Mouse (Mus musculus) liver, embryonic 13.5 days (tissue): ENCODE results near the gene Aamp. TPM values are rescaled to one million over a fixed set of nuclear protein-coding genes. Genes with fewer than 3 reads are reported as not detected.

ENCODE experiments used
- ATAC-seq: fragments of 200-750 bp; cut with Nextera tagmentation; 2 replicates; pipeline ENCODE4 v1.8.0; 2017; ENCODE audit warnings: low read depth, mild to moderate bottlenecking, moderate number of reproducible peaks, moderate library complexity
- DNase-seq: peaks from one replicate; pipeline ENCODE4 v3.0.0; 2022
- H3K27ac ChIP-seq: fragments of 300-500 bp; sonication (generic); 2 replicates; pipeline ENCODE4 v1.5.1; 2015; ENCODE audit warnings: moderate library complexity, mild to moderate bottlenecking, inconsistent platforms
- H3K27me3 ChIP-seq: fragments of 300-500 bp; sonication (generic); 2 replicates; pipeline ENCODE4 v1.6.1; 2015; ENCODE audit warnings: mild to moderate bottlenecking, inconsistent platforms
- H3K36me3 ChIP-seq: fragments of 300-500 bp; sonication (generic); 2 replicates; pipeline ENCODE4 v1.6.1; 2015; ENCODE audit warnings: mild to moderate bottlenecking, inconsistent platforms
- H3K4me1 ChIP-seq: fragments of 300-500 bp; sonication (generic); replicated peaks from 2 replicates; pipeline ENCODE4 v1.6.1; 2015; ENCODE audit warnings: inconsistent platforms
- H3K4me2 ChIP-seq: fragments of 300-500 bp; sonication (generic); 2 replicates; pipeline ENCODE4 v1.6.1; 2015; ENCODE audit warnings: inconsistent platforms, mild to moderate bottlenecking, moderate library complexity
- H3K4me3 ChIP-seq: fragments of 300-500 bp; sonication (generic); replicated peaks from 2 replicates; pipeline ENCODE4 v1.5.1; 2015; ENCODE audit warnings: mild to moderate bottlenecking, inconsistent platforms
- H3K9ac ChIP-seq: fragments of 300-500 bp; sonication (generic); 2 replicates; pipeline ENCODE4 v1.6.1; 2015; ENCODE audit warnings: mild to moderate bottlenecking, inconsistent platforms
- H3K9me3 ChIP-seq: fragments of 300-500 bp; sonication (generic); replicated peaks from 2 replicates; pipeline ENCODE4 v1.6.1; 2016; ENCODE audit warnings: inconsistent platforms
- WGBS: fragments of 180-500 bp; shearing (Covaris S2); methylation state at CpG from one replicate; pipeline ENCODE4 v1.1.7; 2015; ENCODE audit not compliant: insufficient replicate concordance; 5-methylcytosine and 5-hydroxymethylcytosine counted together
- polyA plus RNA-seq: library from polyadenylated mRNA; unstranded; fragments of >200 nt; fragmentation: Nextera tagmentation; extraction: Ambion mirVana; gene quantifications from 2 replicates; pipeline ENCODE4 v1.2.1, GENCODE M21; 2015

The Aamp gene
- polyA plus RNA-seq, 1 experiment from 2014 or later = 104 TPM

DNA sequence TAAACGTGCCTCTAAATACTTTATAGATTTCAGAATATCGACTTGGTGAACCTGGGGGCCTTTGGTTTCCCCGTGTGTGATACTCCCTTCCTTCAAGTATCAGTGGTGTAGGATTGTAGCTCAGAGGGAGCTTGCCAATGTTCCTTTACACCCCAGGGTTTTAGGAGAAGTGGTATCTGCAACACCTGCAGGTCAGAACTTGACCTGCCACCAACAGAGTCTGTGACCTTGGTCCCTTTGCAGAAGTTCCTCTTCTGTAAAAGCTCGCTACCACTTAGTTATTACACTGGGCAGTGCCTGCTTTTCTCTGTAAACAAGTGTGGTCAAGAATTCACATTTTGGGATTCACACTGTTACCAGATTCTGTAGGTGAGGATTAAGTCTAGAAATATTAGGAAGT lies 34.4 kb downstream of the Aamp start:
- DNase-seq (no peak), ATAC-seq (no peak)
- WGBS = 79% methylated on average over 4 of the region's 4 CpGs
- Histone ChIP-seq H3K9me3 (no peaks in the 10 kb centered on the region), H3K36me3 (peaks cover 78% of the 10 kb centered on the region), H3K4me3 (no peak overlapping the region), H3K4me2 (no peak overlapping the region), H3K9ac (no peak overlapping the region), H3K27ac (peak overlapping the region; percentile 76), H3K4me1 (peaks cover 36% of the 10 kb centered on the region), H3K27me3 (no peaks in the 10 kb centered on the region)

DNA sequence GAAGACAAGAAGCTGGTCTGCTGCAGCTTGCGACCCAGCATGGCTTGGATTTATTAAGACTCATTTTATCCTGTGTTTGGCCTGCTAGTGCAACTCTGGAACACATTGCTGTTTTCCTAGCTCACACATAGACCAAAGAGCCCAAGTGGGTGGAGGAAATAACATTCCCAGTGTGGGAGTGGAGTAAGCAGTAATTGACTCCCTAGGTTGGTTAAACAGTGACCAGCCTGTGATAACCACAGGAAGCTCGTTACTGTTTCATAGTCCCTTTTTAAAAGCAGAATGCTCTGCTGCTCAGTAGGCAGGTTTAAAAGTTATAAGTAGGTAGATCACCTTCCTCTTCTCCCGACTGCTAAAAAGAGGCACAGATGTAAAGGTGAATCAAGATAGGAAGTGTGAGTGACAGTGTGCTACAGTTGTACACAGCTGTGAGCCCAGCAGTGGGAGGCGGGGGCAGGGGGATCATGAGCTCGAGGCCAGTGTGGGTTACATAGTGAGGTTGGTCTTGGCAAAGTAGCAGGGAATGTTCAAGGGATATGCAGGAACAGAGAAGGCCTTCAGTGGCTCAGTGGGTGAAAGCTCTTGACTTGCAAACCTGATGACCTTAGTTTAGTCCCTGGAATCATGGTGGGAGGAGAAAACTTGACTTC lies 35.1 kb downstream of the Aamp start:
- peak overlapping the region; percentile 76 for H3K27ac ChIP-seq
- peak; percentile 59 for ATAC-seq
- H3K27me3 ChIP-seq = no peaks in the 10 kb centered on the region
- WGBS = 42% methylated on average over 5 of the region's 5 CpGs
- H3K4me1 ChIP-seq = peaks cover 43% of the 10 kb centered on the region
- H3K36me3 ChIP-seq = peaks cover 72% of the 10 kb centered on the region
- H3K9me3 ChIP-seq = no peaks in the 10 kb centered on the region
- DNase-seq = no peak
- no peak overlapping the region for H3K4me3 ChIP-seq
- peak overlapping the region; percentile 13 for H3K4me2 ChIP-seq
- H3K9ac ChIP-seq = no peak overlapping the region

DNA sequence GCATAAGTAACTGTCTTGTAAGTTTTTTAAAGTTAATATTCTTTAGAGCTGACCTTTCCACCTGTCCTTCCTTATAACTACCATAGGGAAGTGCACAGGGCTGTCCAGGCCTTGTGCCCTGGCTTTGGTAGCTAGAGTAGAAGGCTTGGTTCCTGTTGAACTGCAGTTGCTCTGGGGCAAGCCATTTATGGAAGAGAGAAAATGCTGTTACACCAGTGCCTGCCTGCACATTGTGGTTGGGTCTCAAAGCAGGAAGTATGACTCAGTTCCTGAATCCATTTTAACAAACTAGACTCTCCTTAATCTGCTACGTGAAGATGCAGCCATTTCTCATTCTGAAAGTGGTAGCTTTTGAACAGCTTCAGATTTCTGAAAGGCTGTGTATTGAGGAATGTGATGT lies 35.7 kb downstream of the Aamp start:
- Histone ChIP-seq H3K36me3 (peaks cover 66% of the 10 kb centered on the region), H3K4me2 (no peak overlapping the region; the same call in 1 of the 2 replicates), H3K27me3 (no peaks in the 10 kb centered on the region), H3K9ac (no peak overlapping the region), H3K4me1 (peaks cover 49% of the 10 kb centered on the region), H3K9me3 (no peaks in the 10 kb centered on the region), H3K27ac (peak overlapping the region; percentile 76), H3K4me3 (no peak overlapping the region)
- DNase-seq = no peak
- peak; percentile 47; the same call in 1 of the 2 replicates for ATAC-seq
- WGBS = 19% methylated on average over 1 of the region's 1 CpGs

DNA sequence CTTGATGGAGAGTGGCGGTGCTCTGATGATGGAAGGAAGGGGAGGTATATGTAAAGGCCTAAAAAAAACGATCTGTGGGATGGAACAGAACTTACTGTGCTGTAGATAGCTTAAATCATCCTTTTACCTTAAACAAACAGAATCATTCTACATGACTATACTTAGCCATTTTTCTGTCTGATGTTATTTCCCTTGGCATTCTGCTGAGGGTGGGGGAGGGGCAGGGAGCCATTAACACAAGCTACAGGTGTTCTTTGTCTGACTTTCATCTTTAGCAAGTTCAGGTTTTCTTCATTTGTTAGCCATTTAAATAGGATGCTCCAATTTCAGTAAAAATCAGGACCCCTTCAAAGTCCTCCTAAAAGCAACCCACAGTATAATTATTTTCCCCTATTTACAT lies 39.0 kb downstream of the Aamp start:
- Histone ChIP-seq H3K36me3 (peaks cover 44% of the 10 kb centered on the region), H3K27me3 (no peaks in the 10 kb centered on the region), H3K9ac (no peak overlapping the region), H3K4me2 (no peak overlapping the region), H3K27ac (no peak overlapping the region), H3K4me3 (no peak overlapping the region), H3K4me1 (peaks cover 80% of the 10 kb centered on the region), H3K9me3 (no peaks in the 10 kb centered on the region)
- DNase-seq = no peak
- 63% methylated on average over 2 of the region's 2 CpGs for WGBS
- ATAC-seq = no peak

DNA sequence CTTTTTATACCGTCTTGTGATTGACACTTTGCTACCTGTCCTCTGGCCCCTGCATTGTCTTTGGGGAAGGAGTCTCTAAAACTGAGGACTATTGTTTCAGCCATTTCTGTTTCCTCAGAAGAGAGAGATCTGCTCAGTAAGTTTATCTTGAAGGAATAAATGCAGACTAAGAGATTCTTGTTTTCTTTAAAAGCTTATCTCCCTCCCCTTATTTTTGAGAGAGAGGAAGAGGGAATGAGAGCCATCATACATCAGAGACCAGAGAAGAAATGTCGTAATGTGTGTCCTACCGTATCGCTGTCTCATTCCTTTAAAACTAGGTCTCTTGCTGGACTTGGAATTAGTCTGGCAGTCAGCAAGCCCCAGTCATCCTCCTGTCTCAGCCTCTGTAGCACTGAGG lies 43.7 kb downstream of the Aamp start:
- Histone ChIP-seq H3K27me3 (no peaks in the 10 kb centered on the region), H3K4me2 (peak overlapping the region; percentile 90; the same call in 1 of the 2 replicates), H3K4me1 (peaks cover 85% of the 10 kb centered on the region), H3K27ac (peak overlapping the region; percentile 96), H3K4me3 (no peak overlapping the region), H3K36me3 (peaks cover 9% of the 10 kb centered on the region), H3K9me3 (no peaks in the 10 kb centered on the region), H3K9ac (peak overlapping the region; percentile 46; the same call in 1 of the 2 replicates)
- DNase-seq = no peak
- WGBS = 61% methylated on average over 4 of the region's 4 CpGs
- no peak for ATAC-seq

DNA sequence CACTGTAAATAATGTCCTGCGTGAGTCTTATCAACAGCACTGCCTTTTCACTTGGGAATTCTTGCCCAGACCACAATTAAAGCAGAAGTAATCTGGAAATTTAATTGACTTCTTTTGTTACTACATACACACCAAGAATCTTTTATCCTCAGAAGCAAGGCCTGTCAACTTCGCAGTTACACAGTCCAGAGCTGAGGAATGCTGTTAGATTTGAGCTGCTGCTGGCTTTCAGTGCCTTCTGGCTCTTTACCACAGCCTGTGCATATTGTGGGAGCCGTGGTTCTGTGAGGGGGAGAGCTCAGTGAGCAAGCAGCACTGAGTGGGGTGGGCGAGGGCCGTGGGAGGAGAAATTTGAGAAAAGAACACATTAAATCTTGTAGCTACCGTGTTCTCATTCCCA lies 44.2 kb downstream of the Aamp start:
- H3K27me3 ChIP-seq = no peaks in the 10 kb centered on the region
- H3K9me3 ChIP-seq = no peaks in the 10 kb centered on the region
- H3K4me3 ChIP-seq = no peak overlapping the region
- 58% methylated on average over 6 of the region's 6 CpGs for WGBS
- peaks cover 87% of the 10 kb centered on the region for H3K4me1 ChIP-seq
- DNase-seq (no peak), ATAC-seq (no peak)
- H3K36me3 ChIP-seq = peaks cover 7% of the 10 kb centered on the region; the same call in 1 of the 2 replicates
- H3K4me2 ChIP-seq = peak overlapping the region; percentile 90
- peak overlapping the region; percentile 99; the same call in 1 of the 2 replicates for H3K9ac ChIP-seq
- H3K27ac ChIP-seq = peak overlapping the region; percentile 96

DNA sequence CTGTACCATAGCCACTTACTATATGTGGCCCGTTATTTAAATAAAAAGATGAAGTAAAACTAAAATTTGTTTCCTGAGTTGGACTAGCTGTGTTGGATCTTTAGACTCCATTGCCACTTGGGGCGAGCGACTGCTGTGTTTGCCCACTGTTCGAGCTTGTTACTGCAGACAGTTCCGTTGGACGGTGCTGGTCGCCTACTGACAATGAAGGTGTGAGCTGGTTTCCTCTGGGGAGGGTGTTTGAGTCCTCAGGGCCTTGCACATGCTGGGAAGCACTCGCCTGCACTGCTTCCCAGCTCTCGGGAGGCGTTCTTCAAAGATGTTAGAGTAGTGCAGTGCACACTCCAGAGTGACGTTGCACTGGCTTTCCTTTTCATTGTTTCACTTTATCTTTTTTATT lies 44.9 kb downstream of the Aamp start:
- H3K36me3 ChIP-seq = peaks cover 7% of the 10 kb centered on the region; the same call in 1 of the 2 replicates
- peak overlapping the region; percentile 90 for H3K4me2 ChIP-seq
- H3K27ac ChIP-seq = peak overlapping the region; percentile 96
- no peaks in the 10 kb centered on the region for H3K27me3 ChIP-seq
- H3K4me3 ChIP-seq = peak overlapping the region; percentile 99
- peak overlapping the region; percentile 99 for H3K9ac ChIP-seq
- DNase-seq = no peak
- no peak for ATAC-seq
- H3K4me1 ChIP-seq = peaks cover 81% of the 10 kb centered on the region
- 21% methylated on average over 11 of the region's 11 CpGs for WGBS
- no peaks in the 10 kb centered on the region for H3K9me3 ChIP-seq

DNA sequence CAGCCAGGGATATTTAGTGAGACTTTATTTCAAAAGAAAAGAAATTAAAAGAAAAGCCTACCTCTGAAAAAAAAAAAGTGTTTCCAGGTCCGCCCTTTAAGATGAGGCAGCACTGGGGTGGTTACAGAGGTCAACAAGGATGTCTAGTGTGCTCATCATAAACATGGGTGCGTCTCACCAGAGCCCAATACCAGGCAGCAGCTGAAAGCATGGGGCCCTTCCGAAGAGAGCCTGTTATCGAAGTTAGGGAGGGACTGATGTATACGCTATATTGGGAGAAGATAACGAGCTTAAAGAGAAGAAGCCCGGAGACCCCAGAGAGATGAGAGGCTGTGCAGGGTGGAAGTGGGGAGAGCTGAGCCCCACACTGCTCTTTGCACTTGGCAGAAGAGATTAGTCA lies 45.4 kb downstream of the Aamp start:
- DNase-seq (peak; percentile 49), ATAC-seq (peak; percentile 72)
- H3K4me1 ChIP-seq = peaks cover 76% of the 10 kb centered on the region
- H3K4me3 ChIP-seq = peak overlapping the region; percentile 99
- H3K9ac ChIP-seq = peak overlapping the region; percentile 99
- no peaks in the 10 kb centered on the region for H3K27me3 ChIP-seq
- H3K4me2 ChIP-seq = peak overlapping the region; percentile 90
- 3% methylated on average over 7 of the region's 7 CpGs for WGBS
- H3K36me3 ChIP-seq = peaks cover 7% of the 10 kb centered on the region; the same call in 1 of the 2 replicates
- no peaks in the 10 kb centered on the region for H3K9me3 ChIP-seq
- peak overlapping the region; percentile 96 for H3K27ac ChIP-seq

DNA sequence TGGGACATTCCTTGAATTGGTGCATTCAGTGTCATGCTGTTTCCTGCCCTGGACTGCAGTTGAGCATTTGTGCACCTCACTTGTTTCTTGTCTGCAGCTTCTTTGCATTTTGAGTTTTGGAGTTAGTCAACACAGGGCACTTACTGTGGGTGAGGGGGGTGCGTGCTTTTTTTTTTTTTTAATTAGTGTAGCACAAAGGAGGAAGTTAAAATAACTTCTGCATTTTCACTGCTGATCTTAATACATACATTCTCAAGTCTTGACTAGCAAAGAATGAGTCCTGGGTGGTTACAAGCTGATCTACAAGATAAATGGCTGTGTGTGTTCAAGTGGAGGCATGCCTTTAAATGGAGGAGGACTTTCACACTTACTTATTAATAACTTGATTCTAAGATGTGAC lies 46.4 kb downstream of the Aamp start:
- no peak for ATAC-seq
- WGBS = 0% methylated on average over 1 of the region's 1 CpGs
- no peak for DNase-seq
- H3K4me1 ChIP-seq = peaks cover 66% of the 10 kb centered on the region
- peak overlapping the region; percentile 90 for H3K4me2 ChIP-seq
- H3K27me3 ChIP-seq = no peaks in the 10 kb centered on the region
- H3K9me3 ChIP-seq = no peaks in the 10 kb centered on the region
- H3K4me3 ChIP-seq = peak overlapping the region; percentile 99
- H3K36me3 ChIP-seq = peaks cover 6% of the 10 kb centered on the region; the same call in 1 of the 2 replicates
- H3K9ac ChIP-seq = peak overlapping the region; percentile 99
- H3K27ac ChIP-seq = peak overlapping the region; percentile 96

DNA sequence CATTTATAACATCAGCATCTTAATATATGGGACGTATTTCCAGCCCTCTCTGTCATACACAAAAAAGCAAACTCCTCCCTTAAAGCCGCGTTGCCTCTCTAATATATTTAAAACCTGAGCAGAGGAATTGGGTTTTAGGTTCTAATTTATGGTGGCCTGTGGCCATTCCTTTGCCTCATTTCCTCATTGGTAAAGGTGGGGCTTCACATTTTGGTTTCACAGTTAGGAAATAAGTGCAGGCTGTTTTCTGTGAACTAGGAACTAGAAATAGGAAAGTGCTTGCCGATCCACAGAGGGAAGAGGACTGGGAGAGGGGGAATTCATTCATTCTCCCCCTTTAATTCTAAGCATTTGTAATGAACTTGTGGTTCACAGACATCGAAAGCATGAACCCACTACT lies 46.9 kb downstream of the Aamp start:
- ATAC-seq (no peak), DNase-seq (no peak)
- Histone ChIP-seq H3K27me3 (no peaks in the 10 kb centered on the region), H3K4me3 (peak overlapping the region; percentile 99), H3K4me2 (peak overlapping the region; percentile 90), H3K27ac (peak overlapping the region; percentile 96), H3K36me3 (peaks cover 3% of the 10 kb centered on the region; the same call in 1 of the 2 replicates), H3K9ac (peak overlapping the region; percentile 99), H3K9me3 (no peaks in the 10 kb centered on the region), H3K4me1 (peaks cover 61% of the 10 kb centered on the region)
- 9% methylated on average over 5 of the region's 5 CpGs for WGBS

DNA sequence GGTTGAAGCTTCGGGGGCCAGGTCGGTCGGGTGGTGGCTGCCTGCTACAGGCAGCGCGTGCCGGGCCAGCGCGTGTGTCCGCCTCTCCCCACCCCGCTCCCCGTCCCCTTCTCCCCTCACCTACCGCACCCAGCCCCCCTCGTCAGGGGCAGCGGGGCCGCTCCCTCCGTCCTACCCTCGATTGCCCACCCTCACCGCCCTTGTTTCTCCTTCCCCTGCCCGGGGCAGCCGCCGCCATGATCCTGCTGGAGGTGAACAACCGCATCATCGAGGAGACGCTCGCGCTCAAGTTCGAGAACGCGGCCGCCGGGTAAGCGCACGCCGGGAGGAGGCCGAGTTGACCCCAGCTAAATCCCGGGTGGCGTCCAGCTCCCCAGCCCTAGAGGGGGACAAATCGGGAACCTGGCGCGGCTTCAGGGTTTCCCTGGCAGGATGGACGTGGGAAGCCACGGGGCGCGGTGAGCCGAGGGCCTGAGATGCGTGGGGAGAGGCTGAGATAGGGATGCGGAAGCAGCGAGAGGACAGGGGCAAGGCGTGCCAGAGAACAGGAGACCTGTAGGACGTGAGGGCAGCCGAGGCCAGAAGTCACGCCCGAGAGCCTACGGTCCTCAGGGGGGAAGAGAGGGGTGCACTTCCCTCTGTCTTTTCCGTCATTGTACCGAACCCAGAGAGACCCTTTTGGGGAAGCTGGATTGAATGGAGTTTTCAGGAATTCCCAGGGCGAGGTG lies 47.8 kb downstream of the Aamp start:
- H3K9ac ChIP-seq = peak overlapping the region; percentile 99
- peaks cover 55% of the 10 kb centered on the region for H3K4me1 ChIP-seq
- H3K36me3 ChIP-seq = peaks cover 3% of the 10 kb centered on the region; the same call in 1 of the 2 replicates
- DNase-seq (peak; percentile 62), ATAC-seq (peak; percentile 61)
- peak overlapping the region; percentile 90 for H3K4me2 ChIP-seq
- no peaks in the 10 kb centered on the region for H3K9me3 ChIP-seq
- peak overlapping the region; percentile 96 for H3K27ac ChIP-seq
- peak overlapping the region; percentile 99 for H3K4me3 ChIP-seq
- WGBS = under 1% methylated on average over 53 of the region's 57 CpGs
- H3K27me3 ChIP-seq = no peaks in the 10 kb centered on the region
